Mouse (Mus musculus) liver, postnatal 0 days (tissue): ENCODE measurements around the gene Krtap5-1.

ENCODE experiments used
- CTCF ChIP-seq: sonication (generic); IDR thresholded peaks from 2 replicates; pipeline ENCODE4 v1.5.1; 2016; ENCODE audit warnings: antibody characterized with exemption, low read depth
- EP300 ChIP-seq: IDR thresholded peaks from 2 replicates; pipeline ENCODE4 v1.6.1; 2016; ENCODE audit warnings: antibody characterized with exemption, low read depth, mild to moderate bottlenecking

- TF ChIP-seq EP300 (no peak), CTCF (no peak)
These were observed 34.4 kb upstream of the Krtap5-1 start for GRCm38 (mm10) chr7:142331281-142331680.
